Mouse (Mus musculus) intestine, postnatal 0 days (tissue): ENCODE results near the gene Sel1l. TPM values are rescaled to one million over a fixed set of nuclear protein-coding genes. Genes with fewer than 3 reads are reported as not detected.

Experiments
- ATAC-seq: fragments of 200-750 bp; cut with Nextera tagmentation; 2 replicates; pipeline ENCODE4 v1.8.0; 2017; ENCODE audit warnings: mild to moderate bottlenecking, moderate TSS enrichment, moderate library complexity
- H3K27ac ChIP-seq: fragments of 300-500 bp; sonication (generic); 2 replicates; pipeline ENCODE4 v1.5.1; 2014; ENCODE audit warnings: mild to moderate bottlenecking, low read depth, low read length, moderate library complexity
- H3K27me3 ChIP-seq: fragments of 300-500 bp; sonication (generic); replicated peaks from 2 replicates; pipeline ENCODE4 v1.6.1; 2014; ENCODE audit warnings: low read length, mixed read lengths; ENCODE audit not compliant: control insufficient read depth, insufficient read depth
- H3K36me3 ChIP-seq: fragments of 300-500 bp; sonication (generic); 2 replicates; pipeline ENCODE4 v1.6.1; 2014; ENCODE audit warnings: mild to moderate bottlenecking, moderate library complexity; ENCODE audit not compliant: control insufficient read depth, insufficient read depth
- H3K4me1 ChIP-seq: fragments of 300-500 bp; sonication (generic); replicated peaks from 2 replicates; pipeline ENCODE4 v1.6.1; 2014; ENCODE audit warnings: antibody characterized with exemption, low read length, mixed read lengths; ENCODE audit not compliant: control insufficient read depth, insufficient read depth
- H3K4me2 ChIP-seq: fragments of 300-500 bp; sonication (generic); replicated peaks from 2 replicates; pipeline ENCODE4 v1.6.1; 2014; ENCODE audit warnings: low read depth, mild to moderate bottlenecking, moderate library complexity
- H3K4me3 ChIP-seq: fragments of 300-500 bp; sonication (generic); 2 replicates; pipeline ENCODE4 v1.5.1; 2014; ENCODE audit warnings: low read depth, low read length
- H3K9ac ChIP-seq: fragments of 300-500 bp; sonication (generic); 2 replicates; pipeline ENCODE4 v1.6.1; 2014; ENCODE audit warnings: mild to moderate bottlenecking, low read depth, low read length
- H3K9me3 ChIP-seq: fragments of 300-500 bp; sonication (generic); 2 replicates; pipeline ENCODE4 v1.6.1; 2016; ENCODE audit warnings: mixed run types; ENCODE audit not compliant: control insufficient read depth
- CTCF ChIP-seq: sonication (generic); IDR thresholded peaks from 2 replicates; pipeline ENCODE4 v1.5.1; 2016; ENCODE audit warnings: low read depth, mild to moderate bottlenecking, control low read depth, antibody characterized with exemption, moderate library complexity
- WGBS: fragments of 180-500 bp; shearing (Covaris S2); extraction: QIAGEN DNeasy Blood & Tissue Kit; methylation state at CpG from one replicate; pipeline ENCODE4 v1.1.7; 2014; 5-methylcytosine and 5-hydroxymethylcytosine counted together
- polyA plus RNA-seq: library from polyadenylated mRNA; unstranded; fragments of >200 nt; fragmentation: Nextera tagmentation; extraction: Ambion mirVana; gene quantifications from 2 replicates; pipeline ENCODE4 v1.2.1, GENCODE M21; 2015

The Sel1l gene
- polyA plus RNA-seq, 1 experiment from 2014 or later, result 88.2 TPM

GRCm38 (mm10) chr12:91870671-91871070 is 21.7 kb upstream of the Sel1l start:
- Histone ChIP-seq H3K4me2 (no peak overlapping the region), H3K36me3 (no peaks in the 10 kb centered on the region), H3K27me3 (no peaks in the 10 kb centered on the region), H3K4me3 (no peak overlapping the region), H3K9ac (no peak overlapping the region), H3K4me1 (no peaks in the 10 kb centered on the region), H3K9me3 (no peaks in the 10 kb centered on the region), H3K27ac (no peak overlapping the region)
- ATAC-seq, result no peak
- 89% methylated on average over 11 of the region's 11 CpGs for WGBS
- no peak for TF ChIP-seq CTCF

- no peak overlapping the region for H3K4me2 ChIP-seq
- no peak overlapping the region for H3K9ac ChIP-seq
- H3K9me3 ChIP-seq, result no peaks in the 10 kb centered on the region
- no peak for ATAC-seq
- no peak overlapping the region for H3K27ac ChIP-seq
- H3K4me1 ChIP-seq, result no peaks in the 10 kb centered on the region
- WGBS, result 68% methylated on average over 4 of the region's 4 CpGs
- H3K27me3 ChIP-seq, result no peaks in the 10 kb centered on the region
- TF ChIP-seq CTCF, result no peak
- H3K36me3 ChIP-seq, result no peaks in the 10 kb centered on the region
- H3K4me3 ChIP-seq, result no peak overlapping the region
These were observed 20.4 kb upstream of the Sel1l start for GRCm38 (mm10) chr12:91869352-91869751.

GRCm38 (mm10) chr12:91854330-91854729 is 5.4 kb upstream of the Sel1l start:
- no peaks in the 10 kb centered on the region for H3K4me1 ChIP-seq
- no peak overlapping the region for H3K4me3 ChIP-seq
- no peak for ATAC-seq
- no peaks in the 10 kb centered on the region for H3K36me3 ChIP-seq
- H3K9me3 ChIP-seq, result no peaks in the 10 kb centered on the region
- 54% methylated on average over 8 of the region's 8 CpGs for WGBS
- H3K4me2 ChIP-seq, result no peak overlapping the region
- TF ChIP-seq CTCF, result no peak
- H3K27ac ChIP-seq, result no peak overlapping the region
- H3K9ac ChIP-seq, result no peak overlapping the region
- H3K27me3 ChIP-seq, result no peaks in the 10 kb centered on the region

GRCm38 (mm10) chr12:91848394-91849044 is 438 bp downstream of the Sel1l start:
- no peaks in the 10 kb centered on the region for H3K27me3 ChIP-seq
- H3K36me3 ChIP-seq, result no peaks in the 10 kb centered on the region
- H3K9ac ChIP-seq, result peak overlapping the region; percentile 87
- peak overlapping the region; percentile 83 for H3K4me3 ChIP-seq
- peak overlapping the region; percentile 82 for H3K4me2 ChIP-seq
- 1% methylated on average over 33 of the region's 33 CpGs for WGBS
- H3K27ac ChIP-seq, result peak overlapping the region; percentile 93
- peak; percentile 41 for ATAC-seq
- H3K9me3 ChIP-seq, result no peaks in the 10 kb centered on the region
- TF ChIP-seq CTCF, result no peak
- H3K4me1 ChIP-seq, result no peaks in the 10 kb centered on the region

- no peak for ATAC-seq
- no peak overlapping the region; the same call in 1 of the 2 replicates for H3K27ac ChIP-seq
- H3K9ac ChIP-seq, result no peak overlapping the region
- no peak for TF ChIP-seq CTCF
- H3K9me3 ChIP-seq, result no peaks in the 10 kb centered on the region
- peaks cover 13% of the 10 kb centered on the region for H3K36me3 ChIP-seq
- no peak overlapping the region for H3K4me3 ChIP-seq
- no peaks in the 10 kb centered on the region for H3K4me1 ChIP-seq
- WGBS, result 90% methylated on average over 6 of the region's 6 CpGs
- H3K27me3 ChIP-seq, result no peaks in the 10 kb centered on the region
- H3K4me2 ChIP-seq, result no peak overlapping the region
These were observed 2.9 kb downstream of the Sel1l start for GRCm38 (mm10) chr12:91846038-91846437.

GRCm38 (mm10) chr12:91845393-91845792 is 3.6 kb downstream of the Sel1l start:
- 79% methylated on average over 9 of the region's 9 CpGs for WGBS
- Histone ChIP-seq H3K27me3 (no peaks in the 10 kb centered on the region), H3K4me3 (no peak overlapping the region), H3K4me2 (no peak overlapping the region), H3K9ac (no peak overlapping the region), H3K9me3 (no peaks in the 10 kb centered on the region), H3K36me3 (peaks cover 19% of the 10 kb centered on the region), H3K4me1 (no peaks in the 10 kb centered on the region), H3K27ac (no peak overlapping the region)
- no peak for TF ChIP-seq CTCF
- no peak for ATAC-seq
